Mouse (Mus musculus) left cerebral cortex, adult 18-20 months (tissue): Measurements from ENCODE around the gene Calhm2. TPM values are rescaled to one million over a fixed set of nuclear protein-coding genes. Genes with fewer than 3 reads are reported as not detected.
"Not testable (repeated sequence)": the region's sequence is repeated elsewhere in the genome, so short reads cannot be mapped to it uniquely, and the experiment has no call there.

Experiments
- DNase-seq, 2 experiments: peaks; one replicate each; pipeline ENCODE4 v3.0.0; 2021 to 2022; ENCODE audit warnings: low spot score in 2 of 2, mixed read lengths in 1 of 2
- total RNA-seq, 2 experiments: library from RNA; stranded (reverse); gene quantifications; 2 replicates each; pipeline ENCODE4 v1.2.3; 2021

The Calhm2 gene
- total RNA-seq, 2 experiments from 2014 or later, result 8.2 to 9.5 TPM

GRCm38 (mm10) chr19:47151332-47152061 is 13.4 kb upstream of the Calhm2 start:
- no peak for DNase-seq

DNA sequence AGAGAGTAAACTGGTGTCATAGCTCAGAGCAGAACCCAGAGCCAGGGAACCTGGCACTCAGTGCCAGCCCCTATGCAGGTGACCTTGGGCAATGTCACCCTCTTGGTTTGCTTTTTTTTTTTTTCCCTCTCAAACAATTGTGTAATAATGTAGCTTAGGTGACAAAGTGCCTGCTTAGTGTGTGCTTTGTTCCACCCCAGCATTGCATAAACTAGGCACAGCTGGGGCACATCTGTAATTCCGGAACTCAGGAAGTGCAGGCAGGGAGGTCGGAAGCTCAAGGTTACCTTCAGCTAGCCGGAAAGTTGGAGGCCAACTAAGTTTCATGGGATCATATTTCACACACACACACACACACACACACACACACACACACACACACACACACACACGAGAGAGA is 11.8 kb upstream of the Calhm2 start:
- no peak for DNase-seq

GRCm38 (mm10) chr19:47148267-47148847 is 10.3 kb upstream of the Calhm2 start:
- no peak for DNase-seq

- DNase-seq, result no peak
Measured at GRCm38 (mm10) chr19:47144154-47144553, 6.1 kb upstream of the Calhm2 start, which contains the start of gene Calhm1. Calhm1 (minus strand) TSS chr19:47144254.

DNA sequence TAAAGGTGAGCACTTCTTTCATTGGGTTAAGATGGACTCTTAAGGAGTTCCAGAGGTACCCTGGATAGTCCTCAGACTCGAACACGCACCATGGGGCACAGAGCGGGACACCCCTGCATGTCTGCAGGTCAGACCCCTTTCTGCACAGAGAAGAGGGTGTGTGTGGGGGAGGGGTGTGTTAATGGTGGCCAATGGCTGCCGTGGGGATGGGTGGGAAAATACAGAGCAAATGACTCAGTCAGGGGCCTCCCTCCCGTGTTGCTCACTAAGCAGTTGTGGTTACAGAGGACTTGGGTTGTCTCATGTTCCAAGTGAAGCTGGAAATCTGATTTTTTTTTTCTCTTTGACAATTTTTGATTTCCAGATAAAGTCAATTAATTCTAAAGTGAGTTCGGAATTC is 4.3 kb upstream of the Calhm2 start:
- no peak for DNase-seq

- DNase-seq, result not testable (repeated sequence)
Measured at GRCm38 (mm10) chr19:47139611-47140010, 1.5 kb upstream of the Calhm2 start.

- DNase-seq, result peak; percentile 47 to 69
Measured at GRCm38 (mm10) chr19:47137051-47137581, 978 bp downstream of the Calhm2 start.

GRCm38 (mm10) chr19:47136170-47136569 is 1.9 kb downstream of the Calhm2 start:
- no peak for DNase-seq

GRCm38 (mm10) chr19:47135568-47135967 is 2.5 kb downstream of the Calhm2 start:
- no peak for DNase-seq

DNA sequence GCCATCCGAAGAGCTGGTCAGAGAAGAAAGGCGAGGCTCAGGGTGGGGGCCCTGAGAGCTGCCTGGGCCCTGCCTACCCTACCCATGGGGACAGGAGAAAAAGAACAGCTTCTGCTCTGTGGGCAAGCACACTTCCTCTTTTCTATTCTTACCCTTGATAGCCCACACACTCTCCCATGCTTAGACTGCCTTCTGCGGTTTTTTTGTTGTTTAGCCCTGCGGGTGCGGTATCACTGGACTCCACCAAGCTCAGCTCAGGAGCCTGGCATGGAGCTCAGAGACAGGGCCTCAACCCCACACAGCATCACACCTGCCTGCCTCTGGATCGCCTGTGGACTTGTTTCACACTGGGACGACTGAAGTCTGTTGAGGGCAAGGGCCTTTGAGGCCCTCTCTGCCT is 4.9 kb downstream of the Calhm2 start:
- peak in 1 of 2 experiments; percentile 39 for DNase-seq

DNA sequence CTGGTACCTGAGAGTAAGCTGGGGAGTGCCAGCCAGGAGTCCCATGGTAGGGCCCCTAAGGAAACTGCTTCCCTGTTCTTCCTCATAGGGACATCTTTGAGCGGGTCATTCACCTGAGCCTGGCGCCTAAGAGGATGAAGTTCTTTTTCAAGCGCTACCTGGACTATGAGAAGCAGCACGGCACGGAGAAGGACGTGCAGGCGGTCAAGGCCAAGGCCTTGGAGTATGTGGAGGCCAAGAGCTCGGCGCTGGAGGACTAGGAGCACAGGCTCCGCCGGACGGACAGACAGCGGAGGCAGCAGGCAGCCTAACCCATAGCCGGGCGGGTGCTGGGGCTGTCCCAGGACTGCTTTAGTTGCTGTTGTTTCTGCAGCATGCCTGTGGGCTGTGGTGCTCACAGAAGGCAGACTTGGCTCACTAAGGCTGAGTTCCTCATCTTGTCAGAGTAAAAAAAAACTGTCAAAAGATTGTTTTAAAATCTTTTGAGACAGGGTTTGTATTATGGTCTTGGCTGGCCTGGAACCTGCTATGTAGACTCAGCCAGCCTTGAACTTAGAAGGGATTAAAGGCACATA is 7.5 kb downstream of the Calhm2 start:
- DNase-seq, result no peak

DNA sequence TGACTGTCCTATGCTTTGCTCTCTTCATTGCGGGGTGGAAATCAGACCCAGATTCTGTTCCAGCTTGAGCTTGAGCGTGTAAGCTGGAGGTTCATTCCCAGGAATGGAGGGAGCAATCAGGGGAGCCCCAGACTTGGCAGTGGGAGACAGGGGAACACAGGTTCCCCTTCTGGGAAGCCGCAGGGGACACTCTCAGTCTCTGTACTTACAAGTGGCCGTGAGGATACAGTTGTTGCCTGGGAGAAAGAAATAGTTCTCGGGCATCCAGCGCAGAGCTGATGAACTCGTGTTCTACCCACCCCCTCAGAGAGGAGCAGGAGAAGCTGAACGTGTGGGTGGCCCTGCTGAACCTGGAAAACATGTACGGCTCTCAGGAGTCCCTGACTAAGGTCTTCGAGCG is 9.3 kb downstream of the Calhm2 start:
- DNase-seq, result no peak

DNA sequence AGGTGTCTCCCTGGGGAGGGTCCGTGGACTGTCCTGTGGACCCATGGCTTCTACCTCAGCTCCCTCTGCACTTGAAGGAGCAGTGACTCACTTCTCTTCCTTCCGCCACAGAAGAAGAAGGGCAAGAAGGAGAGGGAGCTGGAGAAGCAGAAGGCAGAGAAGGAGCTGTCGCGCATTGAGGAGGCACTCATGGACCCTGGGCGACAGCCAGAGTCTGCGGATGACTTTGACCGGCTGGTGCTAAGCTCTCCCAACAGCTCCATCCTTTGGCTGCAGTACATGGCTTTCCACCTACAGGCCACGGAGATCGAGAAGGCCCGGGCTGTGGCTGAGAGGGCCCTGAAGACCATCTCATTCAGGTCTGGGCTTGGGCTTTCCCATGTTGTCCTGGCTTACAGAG is 9.9 kb downstream of the Calhm2 start:
- peak; percentile 42 to 60 for DNase-seq

DNA sequence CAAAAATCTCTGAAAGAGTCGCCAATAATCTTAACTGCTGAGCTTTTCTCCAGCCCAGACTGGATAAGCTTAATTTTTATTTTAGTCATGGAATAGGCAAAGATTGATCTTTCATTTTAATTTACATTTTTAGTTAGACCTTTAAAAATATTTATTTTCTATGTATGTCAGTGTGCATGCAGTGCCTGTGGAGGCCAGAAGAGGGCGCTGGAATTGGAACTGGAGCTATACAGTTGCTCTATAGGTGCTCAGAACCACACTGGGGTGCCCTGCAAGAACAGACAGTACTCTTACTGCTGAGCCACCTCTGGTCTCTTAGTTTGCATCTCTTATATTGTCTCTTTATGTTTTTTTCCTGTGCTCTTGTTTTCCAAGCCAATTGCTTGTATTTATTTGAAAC is 15.3 kb downstream of the Calhm2 start:
- no peak for DNase-seq

DNA sequence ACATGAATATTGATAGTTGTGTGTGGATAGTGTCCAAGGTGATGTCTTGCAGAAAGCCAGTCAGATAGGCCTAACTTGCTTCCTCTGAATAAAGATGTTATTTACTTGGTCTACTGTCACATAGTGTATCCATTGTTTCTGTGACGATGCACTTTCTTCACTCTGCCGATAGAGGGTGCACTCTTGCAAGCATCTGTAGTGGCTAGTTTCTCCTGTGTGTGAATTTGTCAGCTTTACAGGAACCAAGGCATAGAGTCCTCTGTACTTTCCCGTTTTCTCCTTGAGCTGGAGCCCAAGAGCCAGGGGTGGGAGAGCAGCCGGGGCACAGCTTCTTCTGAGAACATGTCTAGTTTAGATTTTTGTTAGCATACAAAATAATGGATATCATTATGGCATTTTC is 17.0 kb downstream of the Calhm2 start:
- DNase-seq, result no peak

DNA sequence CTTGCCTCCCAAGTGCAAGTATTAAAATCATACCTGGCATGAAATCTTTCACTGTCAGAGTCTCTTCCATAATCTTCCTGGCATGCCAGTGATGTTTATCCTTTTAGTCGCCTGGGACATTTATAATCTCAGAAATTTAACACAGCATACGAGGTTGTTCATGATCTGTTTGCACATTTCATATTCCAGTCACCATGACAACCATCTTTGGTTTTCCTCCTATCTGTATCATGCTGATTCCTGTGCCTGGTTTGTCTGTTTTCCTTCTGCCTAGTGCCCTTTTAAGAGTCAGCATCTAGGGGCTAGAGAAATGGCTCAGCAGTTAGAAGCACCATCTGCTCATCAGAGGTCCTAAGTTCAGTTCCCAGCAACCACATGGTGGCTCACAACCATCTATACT is 19.5 kb downstream of the Calhm2 start:
- DNase-seq, result no peak

DNA sequence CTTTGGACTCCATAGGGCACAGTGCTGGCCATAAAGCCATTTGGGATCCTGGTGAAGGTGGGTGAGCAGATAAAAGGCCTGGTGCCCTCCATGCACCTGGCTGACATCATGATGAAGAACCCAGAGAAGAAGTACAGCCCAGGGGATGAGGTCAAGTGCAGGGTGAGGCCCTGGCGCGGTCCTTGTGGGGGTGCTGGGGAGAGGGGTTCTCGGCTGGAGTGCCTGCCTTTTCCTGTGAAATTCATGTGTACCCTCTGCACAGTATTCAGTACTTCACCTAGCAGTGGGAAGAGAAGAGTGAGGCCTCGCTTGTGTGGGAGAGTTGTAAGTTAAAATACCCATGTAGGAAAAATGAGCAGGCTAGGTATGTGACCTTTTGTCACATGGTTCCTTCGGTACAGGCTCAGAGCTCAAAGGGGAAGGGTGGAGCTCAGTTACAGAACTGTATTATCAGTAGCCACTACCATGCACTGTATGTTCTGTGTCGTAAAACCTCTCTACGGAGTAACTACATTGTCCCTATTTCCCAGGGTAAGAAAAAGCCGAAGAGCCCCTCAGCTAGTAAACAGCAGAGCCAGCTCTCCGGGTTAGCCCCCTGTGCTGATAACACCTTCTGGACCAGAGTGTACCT is 33.3 kb downstream of the Calhm2 start:
- no peak for DNase-seq

- no peak for DNase-seq
Measured at GRCm38 (mm10) chr19:47101080-47101479, 37.0 kb downstream of the Calhm2 start.

DNA sequence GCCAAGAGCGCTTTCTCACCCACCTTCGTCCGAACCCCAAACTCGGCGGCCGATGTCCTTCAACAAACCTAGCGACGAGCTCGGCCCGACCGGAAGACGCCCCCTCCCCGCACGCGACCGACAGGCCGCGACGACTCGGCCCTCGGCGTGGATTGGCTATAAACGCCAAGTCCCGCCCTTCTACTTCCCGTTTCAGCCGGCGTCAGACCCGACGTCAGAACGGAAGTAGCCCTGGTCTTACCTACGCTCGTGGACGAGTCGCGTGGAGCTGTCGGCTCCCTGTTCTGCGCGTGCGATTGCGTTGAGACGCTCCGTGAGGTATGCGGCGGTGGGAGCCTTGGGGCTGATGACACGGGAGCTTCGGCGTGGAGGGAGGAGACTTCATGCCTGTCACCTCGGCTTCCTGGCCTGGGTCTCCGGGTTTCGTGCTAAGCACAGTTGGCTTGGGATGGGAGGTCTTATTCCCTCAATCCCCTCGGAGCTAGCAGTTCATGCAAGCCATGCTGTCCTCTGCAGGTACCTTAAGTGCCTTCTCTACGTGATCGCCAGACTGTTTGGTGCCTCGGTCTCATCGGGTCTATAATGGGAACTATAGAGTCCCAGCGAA is 47.4 kb downstream of the Calhm2 start, which contains the start of the genes Usmg5 and Pdcd11:
TSS of gene Usmg5 (minus strand) at position 98 of the 607 bp plus-strand sequence.
TSS of gene Pdcd11 (plus strand) at position 219 of the 607 bp plus-strand sequence.
- DNase-seq, result peak; percentile 98 to 99

- peak; percentile 7 to 8 for DNase-seq
Measured at GRCm38 (mm10) chr19:47089718-47090525, 48.2 kb downstream of the Calhm2 start.
